Mouse (Mus musculus) effector memory CD4-positive, alpha-beta T cell, adult 5 months (primary cell): Measurements from ENCODE around the gene Gm15128. TPM values are rescaled to one million over a fixed set of nuclear protein-coding genes. Genes with fewer than 3 reads are reported as not detected.

Experiments used
- polyA plus RNA-seq: library from polyadenylated mRNA; unstranded; fragments of 100-300 nt; shearing (Covaris generic); gene quantifications from one replicate; pipeline ENCODE4 v1.2.1, GENCODE M21; 2017

The Gm15128 gene
- not detected for polyA plus RNA-seq

DNA sequence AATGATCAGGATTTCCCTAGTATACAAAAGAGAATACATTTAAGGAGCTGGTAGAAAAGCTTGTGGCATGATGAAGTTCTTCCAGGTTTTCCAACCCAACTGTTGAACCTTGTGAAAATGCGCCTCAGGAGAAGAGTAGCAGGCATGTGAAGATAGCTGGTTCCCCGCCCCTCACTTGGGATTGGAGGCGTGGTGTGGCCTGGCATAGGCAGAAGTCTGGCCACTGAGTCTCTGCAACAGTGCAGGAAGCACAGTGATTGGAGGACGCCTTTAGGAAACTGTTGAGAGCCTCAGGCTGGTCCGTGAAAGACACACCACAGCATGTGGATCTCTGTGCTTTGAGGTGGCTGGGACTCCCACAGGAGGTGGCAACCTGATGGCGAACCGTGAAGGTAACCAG is at the start of gene Gm15128:
Gm15128 (plus strand) TSS at position 301 of the 400 bp plus-strand sequence.

Other genes starting within 250 kb of the Gm15128 start
- gene Lrch2, start 211.9 kb upstream of the Gm15128 start, polyA plus RNA-seq, result not detected
- not detected for gene Gm15080, start 227.0 kb downstream of the Gm15128 start, polyA plus RNA-seq